Mouse (Mus musculus) activated CD4-positive, CD25-positive, alpha-beta regulatory T cell, adult 4 months (primary cell): ENCODE measurements around the gene Nfrkb. TPM values are rescaled to one million over a fixed set of nuclear protein-coding genes. Genes with fewer than 3 reads are reported as not detected.

Experiments used
- ATAC-seq: one replicate; pipeline ENCODE4 v1.8.0; 2017
- polyA plus RNA-seq, 2 experiments: library from polyadenylated mRNA; unstranded; fragments of 100-300 nt; shearing (Covaris generic); gene quantifications; one replicate each; pipeline ENCODE4 v1.2.1; 2017

Nfrkb gene
- polyA plus RNA-seq: 10 to 100 TPM; 26.8 to 32.0 TPM

GRCm38 (mm10) chr9:31385947-31386354 is at the start of gene Nfrkb:
Gene Nfrkb (plus strand): TSS chr9:31386192.
- peak; percentile 97 for ATAC-seq

DNA sequence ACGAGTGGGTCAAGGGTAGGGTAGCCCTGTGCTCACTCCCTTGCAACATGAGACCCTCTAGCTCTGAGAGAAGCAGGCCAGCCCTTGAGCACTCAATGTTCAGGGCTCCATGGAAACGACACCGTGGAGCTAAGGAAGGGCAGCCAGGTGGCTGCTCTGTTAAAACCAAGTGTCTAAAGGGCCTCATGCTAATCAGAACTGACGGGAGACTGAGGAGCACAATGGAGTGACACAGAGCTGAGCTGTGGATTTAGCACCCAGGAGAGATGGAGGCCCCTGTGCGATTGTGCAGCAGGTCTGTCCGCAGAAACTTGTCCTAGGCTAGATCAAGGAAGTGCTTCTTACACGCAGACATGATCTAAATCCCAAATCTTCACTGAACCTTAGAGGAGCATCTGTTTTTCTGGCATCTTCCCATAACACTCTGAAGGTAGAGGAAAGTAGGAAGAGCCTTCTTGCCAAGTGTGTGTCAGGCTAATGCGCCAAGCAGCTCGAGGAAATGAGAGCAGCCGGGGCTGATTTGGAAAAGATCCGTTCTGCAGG is 41.6 kb upstream of the Nfrkb start:
- no peak for ATAC-seq

DNA sequence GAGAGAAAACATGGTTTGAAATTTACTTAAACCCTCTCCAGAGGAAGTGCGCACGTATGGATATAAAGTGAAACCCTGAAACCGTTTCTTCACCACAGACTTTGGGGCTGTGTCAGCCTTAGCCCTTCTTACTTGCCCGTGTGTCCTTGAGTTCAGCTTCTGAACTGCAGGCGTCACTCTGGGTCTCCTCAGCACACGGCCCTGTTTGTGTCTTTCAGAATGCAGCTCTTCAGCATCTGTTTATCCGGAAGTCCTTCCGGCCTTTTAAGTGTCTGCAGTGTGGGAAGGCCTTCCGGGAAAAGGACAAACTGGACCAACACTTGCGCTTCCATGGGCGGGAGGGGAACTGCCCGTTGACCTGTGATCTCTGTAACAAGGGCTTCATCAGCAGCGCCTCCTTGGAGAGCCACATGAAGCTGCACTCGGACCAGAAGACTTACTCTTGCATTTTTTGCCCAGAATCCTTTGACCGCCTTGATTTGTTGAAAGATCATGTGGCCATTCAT is 39.4 kb upstream of the Nfrkb start:
- no peak for ATAC-seq

DNA sequence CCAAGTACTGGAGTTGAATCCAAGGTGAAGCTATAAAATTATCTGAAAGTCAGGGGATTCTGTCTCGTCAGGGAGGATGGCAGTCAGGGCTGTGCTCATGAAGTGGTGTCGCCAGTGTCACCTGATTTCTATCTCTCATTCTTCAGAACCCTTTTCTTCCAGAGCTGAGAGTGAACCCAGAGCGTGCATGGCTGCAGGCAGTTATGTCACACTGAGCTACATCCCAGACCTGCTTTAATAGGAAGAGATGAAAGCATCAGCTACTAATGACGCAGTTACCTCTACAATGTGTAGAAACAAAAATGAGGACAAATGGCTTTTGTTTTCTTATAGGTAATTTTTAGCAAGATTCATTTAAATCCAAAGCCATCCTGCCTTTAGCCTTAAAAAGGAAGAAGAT is 37.5 kb upstream of the Nfrkb start:
- no peak for ATAC-seq

DNA sequence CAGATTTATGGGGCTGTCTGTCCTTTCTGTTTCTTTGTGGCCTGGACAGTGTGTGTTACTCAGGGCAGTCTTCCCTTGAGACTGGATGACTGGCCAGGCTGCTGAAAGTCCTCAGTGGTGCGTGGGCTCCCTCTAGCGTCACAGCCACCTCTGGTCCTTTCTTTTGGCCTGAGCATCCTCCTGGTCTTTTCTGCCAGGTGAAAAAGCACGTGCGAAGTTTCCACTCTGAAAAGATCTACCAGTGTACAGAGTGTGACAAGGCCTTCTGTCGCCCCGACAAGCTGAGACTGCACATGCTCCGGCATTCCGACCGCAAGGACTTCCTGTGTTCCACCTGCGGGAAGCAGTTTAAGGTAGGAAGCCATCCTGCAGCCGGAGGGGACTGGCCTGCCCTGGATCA is 37.1 kb upstream of the Nfrkb start:
- peak; percentile 54 for ATAC-seq

GRCm38 (mm10) chr9:31352716-31353115 is 33.3 kb upstream of the Nfrkb start:
- no peak for ATAC-seq

GRCm38 (mm10) chr9:31353518-31353917 is 32.5 kb upstream of the Nfrkb start:
- no peak for ATAC-seq

- ATAC-seq: no peak
Observed at GRCm38 (mm10) chr9:31354051-31354450, 31.9 kb upstream of the Nfrkb start.

- no peak for ATAC-seq
Observed at GRCm38 (mm10) chr9:31363698-31364609, 22.0 kb upstream of the Nfrkb start.

DNA sequence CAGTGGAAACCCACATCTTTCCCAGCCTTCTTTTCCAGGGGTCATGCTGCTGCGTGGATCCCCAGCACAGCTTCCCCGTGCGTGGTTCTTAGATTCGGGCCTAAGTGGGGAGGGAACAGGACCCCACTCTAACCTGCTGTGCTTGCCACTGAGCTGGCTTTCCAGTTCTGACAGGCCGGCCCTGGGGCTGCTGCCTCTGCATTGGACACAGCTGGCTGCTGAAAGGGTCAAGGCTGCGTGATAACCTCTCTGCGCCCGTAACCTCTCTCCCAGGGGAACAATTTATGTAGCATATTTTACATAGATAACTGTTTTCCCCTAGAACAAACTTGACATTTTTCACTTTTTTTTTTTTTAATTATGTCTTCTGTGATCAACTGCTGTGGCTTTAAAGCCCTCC is 20.9 kb upstream of the Nfrkb start:
- no peak for ATAC-seq

GRCm38 (mm10) chr9:31371740-31372139 is 14.3 kb upstream of the Nfrkb start:
- ATAC-seq: no peak

DNA sequence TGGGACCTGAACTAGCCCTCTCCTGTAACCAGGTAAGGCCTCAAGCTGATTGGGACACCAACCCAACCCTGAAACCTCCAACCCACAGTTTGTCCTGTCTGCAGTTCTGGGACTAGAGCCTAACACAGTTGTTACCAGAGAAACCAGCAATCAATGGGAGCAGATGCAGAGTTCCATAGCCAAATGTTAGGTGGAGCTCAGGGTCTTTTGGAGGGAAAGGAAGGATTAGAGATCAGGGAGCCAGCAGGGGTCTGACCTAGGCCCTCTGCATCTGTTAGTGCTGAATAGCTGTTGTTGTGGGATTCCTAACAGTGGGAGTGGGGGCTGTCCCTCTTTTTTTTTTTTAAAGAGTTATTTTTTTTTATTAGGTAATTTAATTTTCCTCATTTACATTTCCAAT is 9.3 kb upstream of the Nfrkb start:
- no peak for ATAC-seq

DNA sequence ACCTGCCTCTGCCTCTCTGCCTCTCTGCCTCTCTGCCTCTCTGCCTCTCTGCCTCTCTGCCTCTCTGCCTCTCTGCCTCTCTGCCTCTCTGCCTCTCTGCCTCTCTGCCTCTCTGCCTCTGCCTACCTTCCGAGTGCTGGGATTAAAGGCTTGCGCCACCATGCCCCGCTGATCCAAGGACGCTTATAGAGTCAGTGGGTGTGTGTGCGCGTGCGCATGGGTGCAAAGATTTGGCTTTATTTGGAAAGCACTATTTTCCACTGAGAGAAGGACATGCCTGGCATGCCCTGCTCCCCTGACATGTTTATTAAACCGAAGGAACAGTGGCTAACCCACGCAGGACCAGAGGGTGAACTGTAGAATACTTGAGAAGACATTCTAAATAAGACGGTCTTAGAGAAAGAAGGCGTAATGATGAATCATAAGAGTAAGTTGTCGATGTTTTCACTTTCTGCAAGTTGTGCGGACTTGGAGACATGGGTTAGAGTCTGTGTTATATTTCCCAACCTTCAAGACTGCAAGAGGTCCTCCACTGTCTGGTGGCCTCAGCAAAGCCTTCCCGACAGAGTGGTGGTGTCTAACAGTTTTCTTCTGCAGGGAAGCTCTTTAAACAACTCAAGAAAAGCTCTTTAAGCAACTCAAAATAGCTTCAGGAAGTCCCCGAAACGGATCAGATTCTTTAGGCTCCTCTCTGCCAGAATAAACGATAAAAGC is 1.0 kb upstream of the Nfrkb start:
- no peak for ATAC-seq

DNA sequence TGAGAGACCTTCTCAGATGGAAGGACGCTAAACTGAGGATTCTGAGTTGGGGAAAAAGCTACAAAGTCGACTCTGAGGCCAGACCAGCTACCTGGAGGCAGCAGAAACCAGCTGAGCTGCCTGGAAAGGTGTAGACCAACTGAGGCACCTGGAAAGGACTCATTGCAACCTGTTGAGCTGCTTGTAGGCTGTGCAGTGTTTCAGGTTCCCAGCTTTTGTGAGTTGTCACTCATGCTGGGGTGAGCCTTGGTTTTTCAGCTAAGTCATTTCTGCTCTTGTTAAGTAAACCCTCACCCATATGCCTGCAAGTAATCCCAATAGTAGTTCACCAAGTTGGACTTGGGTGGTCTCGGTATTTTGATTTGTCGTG is 507 bp upstream of the Nfrkb start:
- peak; percentile 27 for ATAC-seq

GRCm38 (mm10) chr9:31386368-31387180 is 582 bp downstream of the Nfrkb start:
- ATAC-seq: peak; percentile 20

DNA sequence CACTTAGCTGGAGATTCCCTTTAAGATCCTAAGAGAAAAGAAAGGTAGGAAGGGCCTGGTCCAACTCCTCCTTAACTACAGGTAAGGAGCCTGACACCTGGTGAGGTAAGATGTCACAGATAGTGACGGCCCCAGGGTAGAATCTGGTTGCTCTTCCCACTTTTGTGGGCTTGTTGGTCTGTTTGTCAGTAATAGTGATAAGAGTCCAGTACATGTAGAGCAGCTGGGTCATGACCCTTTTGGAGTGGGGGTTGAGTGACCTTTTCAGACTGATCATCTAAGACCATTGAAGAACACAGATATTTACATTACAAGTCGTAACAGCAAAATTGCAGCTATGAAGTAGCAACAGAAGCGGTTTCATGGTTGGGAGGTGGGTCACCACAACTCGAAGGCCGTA is 1.2 kb downstream of the Nfrkb start:
- ATAC-seq: no peak

DNA sequence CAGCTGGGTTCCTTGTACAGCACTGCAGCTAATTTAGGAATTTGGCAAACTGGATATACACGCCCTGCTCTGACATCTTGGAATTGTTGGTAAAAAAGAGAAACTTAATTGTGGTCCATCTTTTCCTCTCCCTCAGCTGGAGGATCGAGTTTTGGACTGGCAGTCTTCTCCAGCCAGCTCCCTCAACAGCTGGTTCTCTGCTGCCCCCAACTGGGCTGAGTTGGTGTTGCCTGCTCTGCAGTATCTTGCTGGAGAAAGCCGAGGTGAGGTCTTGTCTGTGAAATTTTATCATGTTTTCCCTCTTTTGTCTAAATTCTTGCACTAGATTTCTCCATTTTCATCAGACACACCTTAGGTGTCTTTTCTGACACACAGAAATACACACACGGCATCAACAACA is 14.4 kb downstream of the Nfrkb start:
- ATAC-seq: peak; percentile 70

- ATAC-seq: no peak
Observed at GRCm38 (mm10) chr9:31404311-31404710, 18.3 kb downstream of the Nfrkb start.

- no peak for ATAC-seq
Observed at GRCm38 (mm10) chr9:31405217-31405616, 19.2 kb downstream of the Nfrkb start.

GRCm38 (mm10) chr9:31412165-31412564 is 26.2 kb downstream of the Nfrkb start:
- no peak for ATAC-seq

DNA sequence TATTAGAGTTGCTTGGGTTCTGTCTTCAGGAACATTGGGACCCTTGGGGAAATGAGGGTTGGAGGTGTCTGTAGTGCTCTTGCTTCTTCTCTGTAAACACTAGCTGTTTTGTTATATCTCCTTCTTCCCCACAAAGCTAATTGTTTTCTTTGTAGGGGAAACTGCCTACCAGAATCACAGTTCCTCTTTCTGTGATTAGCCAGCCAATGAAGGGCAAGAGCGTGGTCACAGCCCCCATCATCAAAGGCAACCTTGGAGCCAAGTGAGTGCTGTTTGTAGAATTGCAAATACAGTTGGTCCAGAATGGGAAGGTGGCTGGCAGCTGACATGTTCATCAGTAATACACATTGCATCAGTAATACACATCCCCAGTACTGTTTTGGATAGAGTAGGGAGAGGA is 32.8 kb downstream of the Nfrkb start:
- no peak for ATAC-seq

- no peak for ATAC-seq
Observed at GRCm38 (mm10) chr9:31422143-31422542, 36.2 kb downstream of the Nfrkb start.

DNA sequence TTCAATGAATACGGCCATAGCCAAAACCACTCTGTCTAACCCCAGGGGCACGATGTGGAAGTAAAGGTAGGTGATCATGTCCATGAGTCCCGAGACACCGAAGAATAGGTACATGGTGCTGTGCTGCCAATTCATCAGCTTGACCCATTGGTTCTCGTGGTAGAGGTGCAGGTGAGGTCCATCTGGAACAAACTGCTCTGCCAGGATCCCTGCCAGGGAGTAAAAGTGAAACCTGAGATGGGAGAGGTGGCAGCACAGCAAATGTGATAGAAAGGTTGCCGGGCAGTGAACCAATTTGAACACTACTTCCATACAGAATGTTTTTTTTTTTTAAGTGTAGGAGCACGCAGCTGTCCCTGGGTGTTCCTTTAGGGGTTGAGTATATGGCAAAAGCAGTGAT is 43.0 kb downstream of the Nfrkb start:
- no peak for ATAC-seq
